Mouse (Mus musculus) thymus, adult 2 months (tissue): ENCODE data around the gene Pars2. TPM values are rescaled to one million over a fixed set of nuclear protein-coding genes. Genes with fewer than 3 reads are reported as not detected.

ENCODE experiments used
- DNase-seq: peaks from one replicate; pipeline ENCODE4 v3.0.0; 2021
- H3K27ac ChIP-seq: fragments of 200-500 bp; 2 replicates; pipeline ENCODE4 v1.5.1; 2012; ENCODE audit warnings: low read length, control low read depth; ENCODE audit not compliant: control insufficient read depth, insufficient read depth
- H3K27me3 ChIP-seq: fragments of 200-500 bp; 2 replicates; pipeline ENCODE4 v1.6.1; 2012; ENCODE audit warnings: mild to moderate bottlenecking, low read length, moderate library complexity, mixed read lengths; ENCODE audit not compliant: control insufficient read depth, insufficient read depth
- H3K36me3 ChIP-seq: fragments of 200-500 bp; 2 replicates; pipeline ENCODE4 v1.6.1; 2012; ENCODE audit warnings: mild to moderate bottlenecking, low read length, moderate library complexity; ENCODE audit not compliant: control insufficient read depth, insufficient read depth
- H3K4me1 ChIP-seq: fragments of 200-500 bp; replicated peaks from 2 replicates; pipeline ENCODE4 v1.6.1; 2012; ENCODE audit warnings: low read length; ENCODE audit not compliant: control insufficient read depth, insufficient read depth
- H3K4me3 ChIP-seq: fragments of 200-500 bp; 2 replicates; pipeline ENCODE4 v1.5.1; 2012; ENCODE audit warnings: mild to moderate bottlenecking, low read length, control low read depth, moderate library complexity; ENCODE audit not compliant: control insufficient read depth, insufficient read depth
- CTCF ChIP-seq: fragments of 200-500 bp; IDR thresholded peaks from 2 replicates; pipeline ENCODE4 v1.5.1; 2012; ENCODE audit warnings: mild to moderate bottlenecking, control low read depth, low read length, moderate library complexity, borderline replicate concordance; ENCODE audit not compliant: control insufficient read depth, poor library complexity, insufficient read depth; ENCODE audit errors: extremely low read depth
- POLR2A ChIP-seq: fragments of 200-500 bp; IDR thresholded peaks from 2 replicates; pipeline ENCODE4 v1.6.1; 2012; ENCODE audit warnings: mild to moderate bottlenecking, low read length, control low read depth, moderate library complexity; ENCODE audit not compliant: control insufficient read depth, poor library complexity, insufficient read depth; ENCODE audit errors: extremely low read depth
- WGBS: fragments of 180-500 bp; shearing (Covaris S2); methylation state at CpG from one replicate; pipeline ENCODE4 v1.1.7; 2018; 5-methylcytosine and 5-hydroxymethylcytosine counted together
- polyA plus RNA-seq: library from polyadenylated mRNA; depleted of rRNA; stranded (reverse); fragments of >200 nt; gene quantifications from 2 replicates; pipeline ENCODE4 v1.2.3, GENCODE M21; 2012

Pars2 gene
- polyA plus RNA-seq, 1 experiment: 17.3 TPM

DNA sequence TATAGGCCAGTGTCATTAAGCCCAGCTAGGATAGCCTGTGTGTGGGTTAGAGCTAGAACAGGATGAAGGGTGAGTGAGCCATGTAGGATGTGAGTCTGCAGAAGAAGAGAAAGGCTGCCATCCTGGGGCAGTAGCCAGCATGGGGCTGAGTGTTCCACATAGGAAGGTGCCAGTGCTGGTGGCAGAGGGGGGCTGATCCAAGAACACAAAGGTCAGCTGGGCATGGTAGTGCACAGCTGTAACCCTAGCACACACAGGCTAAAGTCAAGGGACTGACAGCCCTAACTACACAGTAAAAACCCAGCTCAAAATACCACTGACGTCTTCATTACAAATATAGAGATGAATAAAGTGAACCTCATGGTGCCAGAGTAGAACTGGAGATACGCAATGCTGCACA lies 15.7 kb downstream of the Pars2 start:
- no peak for DNase-seq
- WGBS: 97% methylated on average over 2 of the region's 2 CpGs
- Histone ChIP-seq H3K36me3 (peaks cover 84% of the 10 kb centered on the region), H3K27ac (no peak overlapping the region), H3K4me3 (no peak overlapping the region), H3K27me3 (no peaks in the 10 kb centered on the region), H3K4me1 (no peaks in the 10 kb centered on the region)
- TF ChIP-seq CTCF (no peak), POLR2A (no peak)

DNA sequence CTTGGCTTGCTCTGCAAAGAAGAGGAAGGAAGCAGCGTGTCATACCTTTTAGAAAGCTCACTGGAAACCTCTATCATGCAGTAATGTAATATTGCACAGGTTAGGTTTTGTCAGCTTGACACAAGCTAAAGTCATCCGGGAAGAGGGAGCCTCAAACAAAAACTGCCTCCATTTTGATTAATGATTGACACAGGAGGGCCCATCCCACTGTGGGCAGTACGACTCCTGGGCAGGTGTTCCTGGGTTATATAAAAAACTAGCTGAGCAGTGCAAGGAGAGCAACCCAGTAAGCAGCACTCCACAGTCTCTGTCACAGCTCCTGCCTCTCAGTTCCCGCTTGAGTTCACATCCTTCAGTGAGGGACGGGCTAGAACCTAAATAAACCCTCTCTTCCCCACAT lies 25.9 kb downstream of the Pars2 start:
- no peak for DNase-seq
- H3K27ac ChIP-seq: no peak overlapping the region
- H3K36me3 ChIP-seq: peaks cover 15% of the 10 kb centered on the region
- 96% methylated on average over 5 of the region's 5 CpGs for WGBS
- H3K4me3 ChIP-seq: no peak overlapping the region
- H3K27me3 ChIP-seq: no peaks in the 10 kb centered on the region
- TF ChIP-seq POLR2A (no peak), CTCF (no peak)
- peaks cover 4% of the 10 kb centered on the region; the same call in 1 of the 2 replicates for H3K4me1 ChIP-seq

DNA sequence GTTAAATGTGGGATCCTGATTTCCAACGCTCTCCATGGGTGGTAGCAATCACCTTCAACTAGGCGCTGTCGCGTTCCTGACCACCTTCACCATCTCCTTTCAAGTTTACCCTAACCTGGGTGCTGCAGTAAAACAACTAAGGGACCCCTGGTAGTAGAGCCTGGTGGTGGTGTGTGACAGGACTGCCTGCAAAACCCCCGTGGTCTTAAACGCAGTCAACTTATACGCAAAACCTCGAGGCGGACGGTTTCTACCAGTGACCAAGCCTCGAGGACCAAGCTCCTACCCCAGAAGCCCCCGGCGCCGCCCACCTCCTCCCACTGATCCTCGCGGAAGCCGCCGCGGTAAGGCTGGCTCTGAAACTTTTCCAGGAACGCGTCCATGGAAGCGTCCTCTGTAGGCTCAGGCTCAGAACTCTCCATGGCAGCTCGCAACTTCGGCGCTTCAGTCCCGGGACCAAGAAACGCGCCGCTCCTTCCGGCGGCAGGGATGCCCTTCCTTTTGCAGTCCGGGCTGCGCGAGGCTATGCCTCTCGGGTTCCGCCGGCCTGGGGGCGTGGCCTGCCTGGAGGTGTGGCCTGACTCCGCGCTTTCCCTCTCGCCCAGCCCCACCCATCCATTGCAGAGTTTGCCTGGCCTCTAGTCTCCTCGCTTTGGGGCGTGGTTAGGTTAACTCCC lies 27.7 kb downstream of the Pars2 start, which contains the start of gene Ttc4:
Gene Ttc4 (minus strand): TSS at position 503 of the 677 bp plus-strand sequence.
- DNase-seq: peak; percentile 88
- TF ChIP-seq CTCF (peak; percentile 35; the same call in 1 of the 2 replicates), POLR2A (peak; percentile 45; the same call in 1 of the 2 replicates)
- H3K4me1 ChIP-seq: peaks cover 4% of the 10 kb centered on the region; the same call in 1 of the 2 replicates
- peak within 1 kb of the TSS; percentile 95 for H3K4me3 ChIP-seq
- peaks cover 12% of the 10 kb centered on the region for H3K36me3 ChIP-seq
- no peak within 1 kb of the TSS for H3K27ac ChIP-seq
- 1% methylated on average over 43 of the region's 43 CpGs for WGBS
- no peaks in the 10 kb centered on the region for H3K27me3 ChIP-seq

DNA sequence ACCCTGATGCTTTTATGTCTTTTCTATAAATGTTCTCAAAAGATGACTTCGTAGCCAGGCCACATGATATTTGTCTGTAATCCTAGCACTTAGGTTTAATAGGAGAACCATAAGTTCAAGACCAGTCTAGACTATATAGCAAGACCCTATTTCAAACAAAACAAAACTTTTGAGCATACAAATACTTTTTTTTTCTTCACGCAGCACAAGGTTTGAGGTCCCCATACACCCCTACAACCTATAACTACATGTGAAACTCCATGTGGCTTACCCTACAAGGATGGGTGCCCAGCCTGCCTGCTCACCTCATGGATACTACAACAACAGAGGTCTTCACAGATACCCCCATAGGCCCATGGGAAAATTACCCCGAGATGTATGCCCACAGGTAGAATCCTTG lies 28.3 kb downstream of the Pars2 start:
- Histone ChIP-seq H3K4me3 (no peak overlapping the region), H3K36me3 (peaks cover 9% of the 10 kb centered on the region), H3K27ac (no peak overlapping the region), H3K4me1 (peaks cover 4% of the 10 kb centered on the region; the same call in 1 of the 2 replicates), H3K27me3 (no peaks in the 10 kb centered on the region)
- WGBS: 57% methylated on average over 3 of the region's 3 CpGs
- TF ChIP-seq CTCF (no peak), POLR2A (no peak)
- no peak for DNase-seq

DNA sequence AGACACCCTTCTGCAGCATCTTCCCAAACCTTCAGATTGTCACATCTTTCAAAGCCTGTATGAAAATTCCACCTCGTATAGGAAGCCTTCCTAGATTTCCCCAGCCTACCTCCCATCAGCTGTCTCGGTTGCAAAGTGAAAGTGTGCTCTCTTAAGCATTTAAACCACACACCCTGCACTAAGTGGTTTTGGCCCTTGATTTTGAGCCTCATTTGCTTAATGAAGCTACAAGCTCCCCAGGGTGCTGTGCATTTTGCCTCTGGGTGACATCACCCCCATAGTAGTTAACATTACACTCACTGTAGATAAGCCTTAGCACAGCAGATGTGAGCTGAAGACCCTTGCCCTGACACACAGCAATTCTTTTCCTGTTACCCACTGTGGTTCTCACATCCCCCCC lies 30.1 kb downstream of the Pars2 start:
- WGBS: 34% methylated on average over 2 of the region's 2 CpGs
- no peak for TF ChIP-seq CTCF
- TF ChIP-seq POLR2A: no peak

GRCm38 (mm10) chr4:106688636-106689296 lies 37.9 kb downstream of the Pars2 start:
- H3K4me3 ChIP-seq: no peak overlapping the region
- no peaks in the 10 kb centered on the region for H3K36me3 ChIP-seq
- H3K27me3 ChIP-seq: no peaks in the 10 kb centered on the region
- no peak for DNase-seq
- H3K4me1 ChIP-seq: no peaks in the 10 kb centered on the region
- 52% methylated on average over 3 of the region's 3 CpGs for WGBS
- no peak overlapping the region for H3K27ac ChIP-seq
- no peak for TF ChIP-seq CTCF
- no peak for TF ChIP-seq POLR2A

More for the DNA sequence above, 30.1 kb downstream of the Pars2 start:
- H3K36me3 ChIP-seq: peaks cover 6% of the 10 kb centered on the region
- DNase-seq: no peak
- no peak overlapping the region for H3K27ac ChIP-seq
- H3K4me3 ChIP-seq: no peak overlapping the region
- H3K27me3 ChIP-seq: no peaks in the 10 kb centered on the region
- H3K4me1 ChIP-seq: peaks cover 4% of the 10 kb centered on the region; the same call in 1 of the 2 replicates
